Mouse (Mus musculus) heart, adult 2 months (tissue): Measurements from ENCODE around the gene Kdm5b.

Source experiments
- CTCF ChIP-seq: fragments of 200-600 bp; IDR thresholded peaks from 2 replicates; pipeline ENCODE4 v1.8.1; 2022; ENCODE audit warnings: antibody characterized with exemption, mild to moderate bottlenecking, moderate library complexity
- EP300 ChIP-seq: fragments of 200-500 bp; IDR thresholded peaks from 2 replicates; pipeline ENCODE4 v1.6.1; 2011; ENCODE audit warnings: low read depth, low read length, control low read depth; ENCODE audit not compliant: insufficient read depth
- POLR2A ChIP-seq: fragments of 200-500 bp; IDR thresholded peaks from 2 replicates; pipeline ENCODE4 v1.6.1; 2011; ENCODE audit warnings: mild to moderate bottlenecking, low read depth, low read length, control low read depth; ENCODE audit not compliant: insufficient read depth

GRCm38 (mm10) chr1:134625325-134625724 is 65.4 kb downstream of the Kdm5b start:
- TF ChIP-seq CTCF (no peak), POLR2A (no peak), EP300 (no peak)
